Mouse (Mus musculus): ENCODE data around the gene Spc24.
"Not testable (repeated sequence)": the region's sequence is repeated elsewhere in the genome, so short reads cannot be mapped to it uniquely, and the experiment has no call there.

Spc24 gene

GRCm38 (mm10) chr9:21784517-21785307 is 24.6 kb upstream of the Spc24 start:
- no peak for DNase-seq (ENCODE audit: low spot score in 2 of 2)

GRCm38 (mm10) chr9:21781657-21782468 is 21.8 kb upstream of the Spc24 start:
- DNase-seq (ENCODE audit: low spot score in 2 of 2) = peak; percentile 44 to 57

DNA sequence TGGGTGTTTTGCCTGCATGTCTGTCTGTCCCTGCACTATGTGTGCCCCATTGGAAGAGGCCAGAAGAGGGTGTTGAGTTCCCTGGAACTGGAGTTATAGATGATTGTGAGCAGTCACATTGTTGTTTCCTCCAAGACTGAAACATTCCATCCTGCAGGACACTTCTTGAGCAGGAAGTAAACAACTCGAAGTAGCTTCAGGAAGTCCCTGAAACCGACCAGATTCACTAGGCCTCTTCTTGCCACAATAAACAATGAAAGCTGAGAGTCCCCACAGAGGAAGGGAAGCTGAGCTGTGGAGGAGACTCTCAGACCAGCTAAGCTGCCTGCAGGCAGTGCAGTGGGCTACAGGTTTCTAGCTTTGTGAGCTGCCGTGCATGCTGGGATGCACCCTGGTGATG is 17.6 kb upstream of the Spc24 start:
- no peak for DNase-seq (ENCODE audit: low spot score in 2 of 2)

DNA sequence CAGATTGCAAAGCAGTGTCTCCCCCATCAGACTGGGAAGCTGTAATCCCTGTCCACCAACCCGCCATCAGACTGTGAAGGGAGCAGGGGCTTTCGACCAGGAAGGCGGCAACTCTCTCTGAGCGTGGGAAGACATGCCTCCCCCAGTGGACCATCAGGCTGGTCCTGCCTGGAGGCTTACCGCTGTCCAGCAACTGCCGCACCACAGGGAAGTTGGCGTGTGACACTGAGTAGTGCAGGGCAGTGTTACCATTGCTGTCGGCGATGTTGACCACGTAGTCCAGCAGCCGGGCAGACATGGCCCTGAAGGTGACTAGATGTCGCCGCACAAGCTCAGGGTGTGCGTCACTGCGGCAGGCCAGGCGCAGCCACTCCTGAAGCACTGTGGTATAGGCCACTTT is 14.2 kb upstream of the Spc24 start:
- DNase-seq (ENCODE audit: low spot score in 2 of 2) = no peak

DNA sequence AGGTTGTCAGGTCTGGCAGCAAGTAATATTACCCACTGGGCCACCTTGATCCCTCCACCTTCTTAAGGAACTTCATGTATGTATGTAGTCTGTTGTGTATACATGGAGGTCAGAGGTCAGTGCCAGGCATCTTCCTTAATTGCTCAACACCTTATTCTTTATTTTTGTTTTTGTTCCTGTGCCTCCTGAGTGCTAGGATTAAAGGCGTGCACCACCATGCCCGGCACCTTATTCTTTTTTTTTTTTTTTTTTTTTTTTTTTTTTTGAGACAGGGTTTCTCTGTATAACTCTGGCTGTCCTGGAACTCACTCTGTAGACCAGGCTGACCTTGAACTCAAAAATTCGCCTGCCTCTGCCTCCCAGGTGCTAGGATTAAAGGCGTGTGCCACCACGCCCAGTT is 13.3 kb upstream of the Spc24 start:
- not testable (repeated sequence) for DNase-seq (ENCODE audit: low spot score in 2 of 2)

DNA sequence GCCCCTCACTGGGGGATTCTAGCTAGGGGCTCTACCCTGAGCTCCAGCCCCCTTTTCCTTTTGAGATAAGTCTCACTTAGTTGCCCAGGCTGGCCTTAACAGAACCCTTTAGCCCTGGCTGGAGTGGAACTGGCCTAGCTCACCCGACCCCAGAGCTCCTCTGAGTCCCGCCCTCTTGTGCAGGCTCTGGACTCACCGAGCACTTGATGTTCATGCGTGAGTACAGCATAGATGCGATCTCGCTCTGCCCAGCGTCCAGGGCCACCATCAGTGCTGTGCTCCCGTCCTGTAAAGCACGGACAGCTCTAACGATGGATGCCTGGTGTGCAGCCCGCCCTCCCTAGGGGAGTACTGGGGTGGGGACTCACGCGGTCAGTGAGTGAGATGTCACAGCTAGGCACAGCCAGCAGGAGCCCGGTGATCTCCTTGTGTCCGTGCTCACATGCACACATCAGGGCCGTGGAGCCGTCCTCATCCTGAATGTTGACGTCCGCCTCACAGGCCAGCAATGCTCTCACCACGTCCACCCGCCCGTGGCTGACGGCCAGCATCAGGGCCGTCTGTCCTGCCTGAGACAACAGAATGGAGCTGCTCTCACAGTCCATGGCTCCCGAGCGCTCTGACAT is 9.6 kb upstream of the Spc24 start:
- DNase-seq (ENCODE audit: low spot score in 2 of 2) = peak; percentile 66 to 70

- peak; percentile 67 to 70 for DNase-seq (ENCODE audit: low spot score in 2 of 2)
These were observed 8.7 kb upstream of the Spc24 start for GRCm38 (mm10) chr9:21768511-21769411.

DNA sequence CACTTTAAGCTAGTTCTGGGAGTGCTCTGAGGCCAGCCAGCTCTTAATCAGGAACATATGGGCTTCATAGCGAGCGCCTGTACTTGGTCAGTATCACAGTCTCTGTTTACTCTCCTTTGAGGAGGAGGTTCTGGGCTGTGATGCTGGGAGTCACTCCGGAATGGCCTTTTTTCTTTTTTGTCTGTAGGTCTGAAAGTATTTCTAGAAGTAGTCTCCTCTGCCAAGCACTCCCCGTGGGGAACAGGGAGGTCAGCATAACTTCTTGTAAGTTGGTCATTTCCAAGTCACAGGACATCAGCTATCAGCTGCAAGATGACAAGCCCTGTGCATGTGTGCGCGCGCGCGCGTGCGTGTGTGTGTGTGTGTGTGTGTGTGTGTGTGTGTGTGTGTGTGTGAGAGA is 7.8 kb upstream of the Spc24 start:
- peak; percentile 81 to 82 for DNase-seq (ENCODE audit: low spot score in 2 of 2)

- DNase-seq (ENCODE audit: low spot score in 2 of 2) = no peak
These were observed 4.2 kb upstream of the Spc24 start for GRCm38 (mm10) chr9:21764084-21764999.

- DNase-seq (ENCODE audit: low spot score in 2 of 2) = peak; percentile 54 to 63
These were observed 2.0 kb upstream of the Spc24 start for GRCm38 (mm10) chr9:21762135-21762534.

GRCm38 (mm10) chr9:21759718-21760117 is 385 bp downstream of the Spc24 start:
- no peak for DNase-seq (ENCODE audit: low spot score in 2 of 2)

- DNase-seq (ENCODE audit: low spot score in 2 of 2) = no peak
These were observed 1.2 kb downstream of the Spc24 start for GRCm38 (mm10) chr9:21758576-21759529.

DNA sequence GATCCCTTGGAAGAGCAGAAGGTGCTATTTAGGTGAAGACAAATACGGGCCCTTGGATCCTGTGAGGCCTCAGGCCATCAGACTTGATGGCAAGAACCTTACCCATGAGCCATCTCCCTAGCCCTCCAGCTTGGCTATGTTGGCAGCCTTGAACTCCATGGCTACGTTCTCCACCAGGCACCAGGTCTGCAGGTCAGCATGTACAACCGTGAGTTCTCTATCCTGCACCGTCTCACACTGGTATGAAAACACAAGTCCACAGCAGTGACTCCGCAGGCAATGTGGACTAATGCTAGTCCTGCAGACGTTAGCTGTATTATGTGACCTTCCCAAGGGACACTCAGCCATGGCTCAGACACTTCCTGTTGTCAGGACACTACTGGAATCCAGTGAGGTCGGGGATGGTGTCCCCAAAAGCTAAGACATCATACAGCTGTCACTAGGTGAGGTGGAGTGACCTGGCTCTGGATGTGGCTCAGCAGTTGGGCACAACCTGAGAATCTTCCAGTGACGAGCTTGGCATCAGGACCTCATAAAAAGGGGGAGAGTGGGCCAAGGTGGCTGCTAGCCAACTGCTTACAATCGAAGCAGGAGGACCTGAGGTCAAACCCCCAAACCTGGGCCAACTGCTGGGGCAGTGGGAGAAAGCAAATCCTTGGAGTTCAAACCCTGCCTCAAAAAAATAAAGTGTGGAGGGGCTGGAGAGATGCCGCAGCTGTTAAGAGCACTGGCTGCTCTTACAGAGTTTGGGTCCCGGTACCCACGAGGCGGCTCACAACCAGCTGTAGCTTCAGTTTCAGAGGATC is 5.4 kb downstream of the Spc24 start:
- peak; percentile 52 to 53 for DNase-seq (ENCODE audit: low spot score in 2 of 2)

- DNase-seq (ENCODE audit: low spot score in 2 of 2) = peak; percentile 72 to 89
These were observed 6.1 kb downstream of the Spc24 start for GRCm38 (mm10) chr9:21754003-21754402.

GRCm38 (mm10) chr9:21752252-21752792 is 7.8 kb downstream of the Spc24 start:
- DNase-seq (ENCODE audit: low spot score in 2 of 2) = peak; percentile 73 to 81

GRCm38 (mm10) chr9:21751347-21751746 is 8.8 kb downstream of the Spc24 start:
- DNase-seq (ENCODE audit: low spot score in 2 of 2) = peak; percentile 30 to 58

- DNase-seq (ENCODE audit: low spot score in 2 of 2) = no peak
These were observed 9.7 kb downstream of the Spc24 start for GRCm38 (mm10) chr9:21750370-21750769.
